9 mouse cellular contexts compared by ENCODE assay signal in genomic region chr1:179261496-179261966, GRCm38 (mm10).
DNase-seq lines count a peak whose midpoint lies in the region; ATAC-seq and TF ChIP-seq lines count a peak whose summit lies in the region.
"Had no signal": no experiment of that assay in that cellular context is flagged by ENCODE, and none has a peak within 500 bp of the region (broad histone marks: within the 10 kb centered on the region; RNA-seq: fewer than 3 reads in every experiment).

No protein-coding gene starts in this region.

- H3K9ac ChIP-seq in forebrain, postnatal 0 days = peak overlapping the region; percentile 18; the same call in 1 of the 2 replicates

- H3K4me1 ChIP-seq in forebrain, postnatal 0 days (ENCODE audit: insufficient read depth) = no peaks in the 10 kb centered on the region

- peak; percentile 65 for ATAC-seq in forebrain, postnatal 0 days
- ATAC-seq in erythroblast, adult 5-6 weeks (replicated peaks; ENCODE audit: low FRiP score, poor library complexity, severe bottlenecking) = no peak

- H3K27ac ChIP-seq in forebrain, postnatal 0 days (ENCODE audit: low read depth, low read length) = peak overlapping the region; percentile 16; the same call in 1 of the 2 replicates

- TF ChIP-seq CTCF in forebrain, postnatal 0 days (IDR thresholded peaks at IDR 0.05; ENCODE audit: low read depth) = no peak

- no peaks in the 10 kb centered on the region for H3K27me3 ChIP-seq in forebrain, postnatal 0 days (ENCODE audit: insufficient read depth, low read length)

- DNase-seq in layer of hippocampus, adult 11-12 months (ENCODE audit: low spot score) = peak; percentile 8
- no peak for DNase-seq in layer of hippocampus, adult 9-10 months (ENCODE audit: low spot score)
- DNase-seq in cerebellum, adult 8-10 months = peak; percentile 23
- DNase-seq in forebrain, postnatal 0 days = peak; percentile 35
- peak; percentile 30 for DNase-seq in mesoderm, embryonic 11.5 days (ENCODE audit: low read depth, low spot score)
- no peak for DNase-seq in natural killer cell, adult 2 months (ENCODE audit: low spot score in 2 of 2)
- DNase-seq in Muller cell, postnatal 12 days (ENCODE audit: inconsistent ontology term) = no peak

- no peaks in the 10 kb centered on the region for H3K9me3 ChIP-seq in forebrain, postnatal 0 days (ENCODE audit: low read length)
- H3K9me3 ChIP-seq: G1E had no signal

- no peaks in the 10 kb centered on the region for H3K36me3 ChIP-seq in forebrain, postnatal 0 days (ENCODE audit: insufficient read depth)
- H3K36me3 ChIP-seq: G1E had no signal

- 35% methylated on average over 11 of the region's 11 CpGs for WGBS in forebrain, postnatal 0 days

- H3K4me2 ChIP-seq in forebrain, postnatal 0 days (ENCODE audit: low read depth) = no peak overlapping the region

- no peak overlapping the region for H3K4me3 ChIP-seq in forebrain, postnatal 0 days (ENCODE audit: low read depth, low read length)

Comparison
In these comparisons a context has a peak if more than half of its experiments do, and no peak if none do; other contexts are left out.
1. DNase-seq: peak in layer of hippocampus, adult 11-12 months (single experiment), cerebellum, adult 8-10 months (single experiment), forebrain, postnatal 0 days (single experiment) and mesoderm, embryonic 11.5 days (single experiment); none in layer of hippocampus, adult 9-10 months (single experiment), natural killer cell, adult 2 months (0 of 2) and Muller cell, postnatal 12 days (single experiment).